Mouse (Mus musculus) MEL (cell line): ENCODE data around the gene Cdk14. TPM values are rescaled to one million over a fixed set of nuclear protein-coding genes. Genes with fewer than 3 reads are reported as not detected.

Experiments used
- DNase-seq: peaks from one replicate; pipeline ENCODE4 v3.0.0; 2011; ENCODE audit warnings: low read depth, low spot score
- H3K27ac ChIP-seq: 2 replicates; pipeline ENCODE4 v1.5.1; 2012; ENCODE audit warnings: low read depth, mild to moderate bottlenecking, control low read depth, low read length, moderate library complexity; ENCODE audit not compliant: control insufficient read depth
- H3K27me3 ChIP-seq, 2 experiments: fragments of 150-350 bp in 1 of 2; sonication (generic) in 1 of 2; 2 replicates each; pipeline ENCODE4 v1.6.1; 2012; ENCODE audit warnings: low read length in 2 of 2, mild to moderate bottlenecking in 2 of 2, improper control_type of control experiment in 1 of 2, moderate library complexity in 1 of 2; ENCODE audit not compliant: insufficient read depth in 2 of 2, control insufficient read depth in 1 of 2
- H3K36me3 ChIP-seq, 2 experiments: 2 replicates each; pipeline ENCODE4 v1.6.1; 2012 to 2014; ENCODE audit warnings: low read length in 2 of 2, improper control_type of control experiment in 1 of 2, inconsistent platforms in 1 of 2, mild to moderate bottlenecking in 1 of 2; ENCODE audit not compliant: insufficient read depth in 2 of 2, control insufficient read depth in 1 of 2
- H3K4me1 ChIP-seq, 2 experiments: fragments of 150-350 bp in 1 of 2; sonication (generic) in 1 of 2; 2 replicates each; pipeline ENCODE4 v1.6.1; 2012; ENCODE audit warnings: low read length in 2 of 2, improper control_type of control experiment in 1 of 2, mild to moderate bottlenecking in 1 of 2; ENCODE audit not compliant: insufficient read depth in 2 of 2, control insufficient read depth in 1 of 2
- H3K4me3 ChIP-seq, 2 experiments: fragments of 150-350 bp in 1 of 2; sonication (generic) in 1 of 2; 2 replicates each; pipeline ENCODE4 v1.5.1; 2012; ENCODE audit warnings: low read depth in 2 of 2, low read length in 2 of 2, mild to moderate bottlenecking in 2 of 2, moderate library complexity in 2 of 2, control low read depth in 1 of 2, improper control_type of control experiment in 1 of 2; ENCODE audit not compliant: control insufficient read depth in 1 of 2, insufficient read depth in 1 of 2
- H3K79me2 ChIP-seq: 2 replicates; pipeline ENCODE4 v1.6.1; 2012; ENCODE audit warnings: mild to moderate bottlenecking, low read length, moderate library complexity; ENCODE audit not compliant: control insufficient read depth, poor library complexity, insufficient read depth
- H3K9ac ChIP-seq: 2 replicates; pipeline ENCODE4 v1.6.1; 2012; ENCODE audit warnings: low read depth, mild to moderate bottlenecking, control low read depth, low read length, moderate library complexity; ENCODE audit not compliant: control insufficient read depth, poor library complexity, severe bottlenecking
- H3K9me3 ChIP-seq: fragments of 150-350 bp; sonication (generic); replicated peaks from 2 replicates; pipeline ENCODE4 v1.6.1; 2012; ENCODE audit warnings: mild to moderate bottlenecking, low read length, improper control_type of control experiment, moderate library complexity; ENCODE audit not compliant: insufficient read depth
- CTCF ChIP-seq, 3 experiments: IDR thresholded peaks in 2 of 3; conservative IDR thresholded peaks in 1 of 3; 2 replicates each; pipeline ENCODE4 v1.5.1; 2011 to 2012; ENCODE audit warnings: low read length in 3 of 3, low read depth in 2 of 3, mild to moderate bottlenecking in 2 of 3, improper control_type of control experiment in 1 of 3, inconsistent platforms in 1 of 3, mixed read lengths in 1 of 3, moderate library complexity in 1 of 3; ENCODE audit not compliant: control insufficient read depth in 1 of 3, insufficient read depth in 1 of 3, poor library complexity in 1 of 3, severe bottlenecking in 1 of 3
- E2F4 ChIP-seq: IDR thresholded peaks from 2 replicates; pipeline ENCODE4 v1.6.1; 2011; ENCODE audit warnings: low read depth, low read length, improper control_type of control experiment, borderline replicate concordance
- GABPA ChIP-seq: IDR thresholded peaks from 2 replicates; pipeline ENCODE4 v1.6.1; 2012; ENCODE audit warnings: low read depth, mild to moderate bottlenecking, inconsistent platforms, low read length, improper control_type of control experiment, moderate library complexity
- JUND ChIP-seq: IDR thresholded peaks from 2 replicates; pipeline ENCODE4 v1.6.1; 2011; ENCODE audit warnings: low read depth, mild to moderate bottlenecking, improper control_type of control experiment, low read length
- KAT2A ChIP-seq: conservative IDR thresholded peaks from 2 replicates; pipeline ENCODE4 v1.6.1; 2012; ENCODE audit warnings: low read depth, low read length, improper control_type of control experiment, inconsistent platforms
- MAFK ChIP-seq: IDR thresholded peaks from 2 replicates; pipeline ENCODE4 v1.6.1; 2011; ENCODE audit warnings: low read depth, mild to moderate bottlenecking, low read length, improper control_type of control experiment, borderline replicate concordance
- MAX ChIP-seq: IDR thresholded peaks from 2 replicates; pipeline ENCODE4 v1.6.1; 2011; ENCODE audit warnings: low read length, improper control_type of control experiment
- MXI1 ChIP-seq: IDR thresholded peaks from 2 replicates; pipeline ENCODE4 v1.6.1; 2011; ENCODE audit warnings: mild to moderate bottlenecking, low read depth, low read length, improper control_type of control experiment
- MYC ChIP-seq: IDR thresholded peaks from 2 replicates; pipeline ENCODE4 v1.6.1; 2011; ENCODE audit warnings: low read depth, mild to moderate bottlenecking, low read length, improper control_type of control experiment, moderate library complexity
- POLR2A ChIP-seq, 2 experiments: IDR thresholded peaks; 2 replicates each; pipeline ENCODE4 v1.6.1; 2011 to 2012; ENCODE audit warnings: low read length in 2 of 2, mild to moderate bottlenecking in 2 of 2, control low read depth in 1 of 2, improper control_type of control experiment in 1 of 2, low read depth in 1 of 2, moderate library complexity in 1 of 2; ENCODE audit not compliant: control insufficient read depth in 1 of 2, insufficient read depth in 1 of 2, poor library complexity in 1 of 2
- POLR2AphosphoS2 ChIP-seq: IDR thresholded peaks from 2 replicates; pipeline ENCODE4 v1.6.1; 2011; ENCODE audit warnings: low read length, improper control_type of control experiment
- SIN3A ChIP-seq: IDR thresholded peaks from 2 replicates; pipeline ENCODE4 v1.6.1; 2012; ENCODE audit warnings: low read length, improper control_type of control experiment, inconsistent platforms
- TBP ChIP-seq: IDR thresholded peaks from 2 replicates; pipeline ENCODE4 v1.8.0; 2011; ENCODE audit warnings: low read depth, low read length, improper control_type of control experiment
- TCF12 ChIP-seq: IDR thresholded peaks from 2 replicates; pipeline ENCODE4 v1.6.1; 2014; ENCODE audit warnings: low read depth, mild to moderate bottlenecking, inconsistent platforms, low read length, improper control_type of control experiment, moderate library complexity
- UBTF ChIP-seq: IDR thresholded peaks from 2 replicates; pipeline ENCODE4 v1.6.1; 2012; ENCODE audit warnings: low read depth, mild to moderate bottlenecking, inconsistent platforms, low read length, improper control_type of control experiment, moderate library complexity, borderline replicate concordance; ENCODE audit not compliant: insufficient read depth
- USF2 ChIP-seq, 2 experiments: IDR thresholded peaks; 2 replicates each; pipeline ENCODE4 v1.6.1; 2011 to 2012; ENCODE audit warnings: improper control_type of control experiment in 2 of 2, low read length in 2 of 2, borderline replicate concordance in 1 of 2, inconsistent platforms in 1 of 2, low read depth in 1 of 2, mild to moderate bottlenecking in 1 of 2; ENCODE audit not compliant: insufficient read depth in 1 of 2
- ZC3H11A ChIP-seq: IDR thresholded peaks from 2 replicates; pipeline ENCODE4 v1.6.1; 2012; ENCODE audit warnings: low read depth, mild to moderate bottlenecking, inconsistent platforms, low read length, improper control_type of control experiment
- ZMIZ1 ChIP-seq: IDR thresholded peaks from 2 replicates; pipeline ENCODE4 v1.6.1; 2012; ENCODE audit warnings: low read depth, mild to moderate bottlenecking, inconsistent platforms, low read length, improper control_type of control experiment, moderate library complexity
- polyA plus RNA-seq, 2 experiments: library from polyadenylated mRNA; stranded (reverse) in 1 of 2; unstranded in 1 of 2; fragments of >175 nt in 1 of 2; fragments of >200 nt in 1 of 2; gene quantifications; 2 replicates each; pipeline versions ENCODE4 v1.2.1 to v1.2.4; 2012; ENCODE audit warnings: low replicate concordance in 2 of 2, low read depth in 1 of 2; ENCODE audit not compliant: insufficient read length in 2 of 2, insufficient read depth in 1 of 2, missing spikeins in 1 of 2
- total RNA-seq: library from RNA; depleted of rRNA; stranded (reverse); fragments of 300-350 nt; gene quantifications from 2 replicates; pipeline ENCODE4 v1.2.3, GENCODE M21; 2012

The Cdk14 gene
- total and polyA plus RNA-seq, 3 experiments: not detected

DNA sequence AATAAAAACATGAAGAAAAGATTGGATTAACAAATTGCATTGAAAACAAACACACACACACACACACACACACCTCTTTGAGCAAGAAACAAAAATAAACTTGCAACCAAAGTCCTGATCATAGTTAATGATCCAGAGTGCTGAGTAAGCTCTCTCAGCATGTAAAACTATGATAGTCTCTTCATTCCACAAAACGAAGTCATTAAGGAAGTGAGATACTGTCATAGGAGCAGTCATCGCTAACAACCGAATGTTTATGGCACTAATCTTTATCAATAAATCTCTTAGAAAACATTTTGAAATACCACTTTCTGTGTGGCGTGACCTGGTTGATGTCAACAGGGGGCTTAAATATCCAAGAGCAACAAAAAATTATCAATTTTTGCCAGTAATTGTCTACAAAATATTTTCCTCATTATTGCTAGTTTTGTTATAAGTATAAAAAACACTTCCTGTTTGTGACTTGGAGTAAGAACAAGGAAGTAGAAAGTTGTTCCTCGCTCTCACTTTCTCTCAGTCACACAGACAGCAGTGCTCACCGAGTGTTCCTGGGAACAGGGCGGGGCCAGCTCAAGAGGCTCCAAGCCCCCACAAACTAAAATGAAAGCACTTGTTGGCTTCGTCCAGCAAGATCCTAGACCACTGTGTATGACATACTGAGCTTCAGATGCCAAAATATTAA lies 100.1 kb downstream of the Cdk14 start:
- H3K4me1 ChIP-seq: no peaks in the 10 kb centered on the region
- H3K27ac ChIP-seq: no peak overlapping the region
- peak overlapping the region; percentile 10 to 15; a peak in 1 of 4 replicates for H3K4me3 ChIP-seq
- no peaks in the 10 kb centered on the region for H3K27me3 ChIP-seq
- H3K36me3 ChIP-seq: no peaks in the 10 kb centered on the region
- no peaks in the 10 kb centered on the region for H3K79me2 ChIP-seq
- H3K9me3 ChIP-seq: no peaks in the 10 kb centered on the region
- H3K9ac ChIP-seq: no peak overlapping the region
- peak; percentile 13 for DNase-seq
- TF ChIP-seq SIN3A (no peak), E2F4 (no peak), MAX (no peak), MYC (no peak), ZMIZ1 (no peak), ZC3H11A (no peak), UBTF (no peak)
- TF ChIP-seq, all 39 proteins: peak for 0

- TF ChIP-seq JUND (no peak), CTCF (IDR thresholded peaks at IDR 0.05 in 2 of 3, conservative IDR thresholded peaks at IDR 0.05 in 1 of 3; ENCODE audit: control insufficient read depth in 1 of 3, insufficient read depth in 1 of 3, low read depth in 2 of 3, low read length in 3 of 3, poor library complexity in 1 of 3, severe bottlenecking in 1 of 3) (no peak), MYC (no peak), ZMIZ1 (no peak), TBP (no peak), SIN3A (no peak), POLR2AphosphoS2 (no peak), MAFK (no peak), TCF12 (no peak)
- TF ChIP-seq, all 39 proteins: peak for 0
- no peaks in the 10 kb centered on the region for H3K36me3 ChIP-seq
Observed at GRCm38 (mm10) chr5:5314270-5314669, 105.8 kb downstream of the Cdk14 start.

DNA sequence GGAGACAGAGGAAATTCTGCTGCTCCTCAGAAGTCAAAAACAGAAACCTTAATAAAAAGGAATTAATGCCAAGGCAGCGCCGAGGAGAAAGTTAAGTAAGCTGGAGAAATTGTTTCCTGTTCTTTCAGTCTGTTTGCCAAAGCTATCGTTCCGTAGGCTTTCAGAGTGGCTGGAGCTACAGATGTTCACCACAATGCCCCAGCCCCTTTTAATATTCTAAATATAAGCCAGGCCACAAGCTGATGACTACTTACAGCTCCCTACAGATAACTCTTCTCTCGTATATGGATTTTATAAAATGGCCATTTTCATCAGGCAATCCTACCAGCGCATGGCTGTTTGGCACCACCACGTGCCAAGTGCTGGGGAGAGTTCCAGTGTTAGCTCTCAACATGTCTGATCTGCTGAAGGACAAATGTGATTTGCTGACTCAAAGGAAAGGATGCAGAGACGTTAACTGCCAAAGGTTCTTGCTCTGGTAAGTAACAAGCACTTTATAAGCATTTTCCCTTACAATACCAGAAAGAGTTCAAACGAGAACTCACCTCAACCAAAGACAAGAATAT lies 106.8 kb downstream of the Cdk14 start:
- Histone ChIP-seq H3K36me3 (no peaks in the 10 kb centered on the region), H3K79me2 (no peaks in the 10 kb centered on the region), H3K9ac (no peak overlapping the region), H3K27me3 (no peaks in the 10 kb centered on the region), H3K4me3 (no peak overlapping the region), H3K9me3 (no peaks in the 10 kb centered on the region), H3K27ac (no peak overlapping the region), H3K4me1 (no peaks in the 10 kb centered on the region)
- DNase-seq: no peak
- TF ChIP-seq MXI1: no peak
- no peak for TF ChIP-seq GABPA
- TF ChIP-seq KAT2A: no peak
- TF ChIP-seq POLR2A (IDR thresholded peaks at IDR 0.05; ENCODE audit: control insufficient read depth in 1 of 2, insufficient read depth in 1 of 2, low read depth in 1 of 2, low read length in 2 of 2, poor library complexity in 1 of 2): no peak
- no peak for TF ChIP-seq USF2 (IDR thresholded peaks at IDR 0.05; ENCODE audit: borderline replicate concordance in 1 of 2, insufficient read depth in 1 of 2, low read depth in 1 of 2, low read length in 2 of 2)

More at GRCm38 (mm10) chr5:5314270-5314669, 105.8 kb downstream of the Cdk14 start:
- Histone ChIP-seq H3K4me1 (no peaks in the 10 kb centered on the region), H3K27ac (no peak overlapping the region), H3K4me3 (no peak overlapping the region), H3K27me3 (no peaks in the 10 kb centered on the region), H3K79me2 (no peaks in the 10 kb centered on the region), H3K9me3 (no peaks in the 10 kb centered on the region), H3K9ac (no peak overlapping the region)
- DNase-seq: no peak
